Mouse (Mus musculus): ENCODE data around the gene Mgme1. TPM values are rescaled to one million over a fixed set of nuclear protein-coding genes. Genes with fewer than 3 reads are reported as not detected.

Mgme1 gene
- total RNA-seq (2015; ENCODE audit: low replicate concordance) (4.2 and 5.4 TPM in 2 replicates), total RNA-seq (2017; ENCODE audit: low replicate concordance) (1.4 and 3.2 TPM in 2 replicates)

- ATAC-seq (replicated peaks; ENCODE audit: low FRiP score, poor library complexity, severe bottlenecking): peak; percentile 90
Measured at GRCm38 (mm10) chr2:144270507-144271420, at the start of gene Mgme1, which contains the start of gene Snx5. Gene Mgme1 (plus strand): TSS chr2:144270663. Gene Snx5 (minus strand): TSS chr2:144270906.

GRCm38 (mm10) chr2:144224351-144224750 lies 46.1 kb upstream of the Mgme1 start:
- no peak for ATAC-seq (replicated peaks; ENCODE audit: low FRiP score, poor library complexity, severe bottlenecking)

GRCm38 (mm10) chr2:144226906-144227586 lies 43.4 kb upstream of the Mgme1 start:
- no peak for ATAC-seq (replicated peaks; ENCODE audit: low FRiP score, poor library complexity, severe bottlenecking)

DNA sequence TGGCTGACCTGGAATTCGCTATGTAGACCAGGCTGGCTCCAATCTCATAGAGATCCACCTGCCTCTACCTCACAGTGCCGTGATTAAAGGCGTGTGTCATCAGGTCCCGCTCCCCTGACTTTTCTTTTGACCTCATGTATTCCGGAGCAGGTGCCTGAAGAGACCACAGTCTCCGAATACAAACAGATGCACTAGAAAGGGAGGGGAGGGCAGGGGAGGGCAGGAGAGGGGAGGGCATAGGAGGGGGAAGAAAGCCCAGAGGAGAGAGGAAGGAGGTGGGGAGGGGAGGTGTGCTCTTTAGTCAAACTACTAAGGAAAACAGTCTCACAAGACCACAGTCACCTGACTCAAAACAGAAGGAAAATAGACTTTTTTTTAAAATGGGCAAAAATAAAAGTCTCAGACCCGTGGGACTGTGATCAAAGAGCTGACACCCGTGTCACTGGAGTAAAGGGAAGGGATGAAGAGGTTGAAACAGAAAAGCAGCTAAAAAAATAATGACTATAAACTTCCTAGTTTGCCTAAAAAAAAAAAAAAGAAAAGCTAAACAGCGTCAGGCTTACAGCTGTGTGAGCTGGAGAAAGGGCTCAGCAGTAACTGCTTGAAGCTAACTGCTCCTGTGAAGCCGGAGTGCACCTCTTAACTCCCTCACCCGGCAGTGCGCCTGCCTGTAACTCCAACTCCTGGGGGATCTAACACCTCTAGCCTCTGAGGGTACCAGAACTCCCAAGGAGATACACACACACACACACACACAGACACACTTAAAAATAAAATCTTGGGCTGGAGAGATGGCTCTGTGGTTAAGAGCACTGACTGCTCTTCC lies 41.7 kb upstream of the Mgme1 start:
- no peak for ATAC-seq (replicated peaks; ENCODE audit: low FRiP score, poor library complexity, severe bottlenecking)

GRCm38 (mm10) chr2:144229647-144230046 lies 40.8 kb upstream of the Mgme1 start:
- ATAC-seq (replicated peaks; ENCODE audit: low FRiP score, poor library complexity, severe bottlenecking): 0 out of 2 replicates have a peak, but pooled peaks have one; percentile 49

DNA sequence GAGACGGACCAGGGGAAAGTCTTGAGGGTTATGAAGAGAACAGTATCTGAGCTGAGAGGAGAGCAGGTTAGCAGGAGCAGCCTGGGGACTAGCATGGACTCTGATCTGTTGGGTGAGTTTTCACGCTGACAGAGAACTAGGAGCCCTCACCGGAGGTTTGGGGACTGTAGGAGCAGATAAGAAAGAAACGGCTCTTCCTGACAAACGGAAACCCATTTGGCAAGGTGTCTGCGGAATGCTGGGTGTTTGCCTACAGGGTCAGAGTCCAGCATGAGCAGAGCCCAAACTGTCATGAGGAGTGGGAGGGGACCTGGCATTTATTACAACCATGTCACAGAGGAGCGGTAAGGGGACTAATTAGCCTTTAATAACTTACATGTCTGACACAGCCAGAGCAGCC lies 40.0 kb upstream of the Mgme1 start:
- peak; percentile 46 for ATAC-seq (replicated peaks; ENCODE audit: low FRiP score, poor library complexity, severe bottlenecking)

DNA sequence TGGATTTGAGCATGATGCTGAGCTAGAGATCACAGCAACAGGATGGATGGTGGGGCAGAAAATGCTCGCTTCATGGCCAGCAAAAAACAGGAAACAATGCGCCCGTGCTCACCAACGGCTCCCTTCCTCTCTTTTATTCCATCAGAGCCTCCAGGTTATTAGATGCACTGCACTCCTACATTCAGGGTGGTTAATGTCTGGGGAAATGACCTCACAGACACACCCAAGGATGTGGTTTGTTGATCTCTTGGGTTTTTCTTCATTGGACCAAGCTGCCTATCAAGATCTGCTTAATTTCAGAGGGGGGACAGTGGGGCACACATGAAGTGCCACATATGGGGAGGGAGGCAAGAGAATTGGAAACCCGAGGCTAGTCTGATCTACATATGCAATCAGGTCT lies 39.3 kb upstream of the Mgme1 start:
- ATAC-seq (replicated peaks; ENCODE audit: low FRiP score, poor library complexity, severe bottlenecking): no peak

- no peak for ATAC-seq (replicated peaks; ENCODE audit: low FRiP score, poor library complexity, severe bottlenecking)
Measured at GRCm38 (mm10) chr2:144233534-144233933, 36.9 kb upstream of the Mgme1 start.

GRCm38 (mm10) chr2:144235776-144236175 lies 34.7 kb upstream of the Mgme1 start:
- ATAC-seq (replicated peaks; ENCODE audit: low FRiP score, poor library complexity, severe bottlenecking): no peak

- no peak for ATAC-seq (replicated peaks; ENCODE audit: low FRiP score, poor library complexity, severe bottlenecking)
Measured at GRCm38 (mm10) chr2:144236791-144237584, 33.5 kb upstream of the Mgme1 start.

DNA sequence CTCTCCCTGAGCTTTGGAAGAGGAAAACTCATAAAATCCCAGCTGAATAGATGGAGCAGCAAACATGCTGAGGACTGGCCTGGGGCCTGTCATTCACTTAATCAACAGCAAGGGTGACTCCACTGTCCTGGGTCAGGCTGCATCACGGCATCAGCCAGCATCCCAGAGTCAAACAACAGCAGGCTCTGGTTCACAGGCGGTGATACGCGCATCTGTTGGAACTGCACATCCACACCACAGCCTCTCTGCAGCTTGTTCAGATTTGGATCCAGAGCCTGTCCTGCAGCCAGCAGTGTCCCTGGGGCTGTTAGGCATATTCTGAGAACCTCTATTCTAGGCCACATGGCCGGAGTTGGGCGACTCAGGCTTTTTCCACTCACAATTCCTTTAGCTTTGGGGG lies 32.1 kb upstream of the Mgme1 start:
- ATAC-seq (replicated peaks; ENCODE audit: low FRiP score, poor library complexity, severe bottlenecking): no peak

DNA sequence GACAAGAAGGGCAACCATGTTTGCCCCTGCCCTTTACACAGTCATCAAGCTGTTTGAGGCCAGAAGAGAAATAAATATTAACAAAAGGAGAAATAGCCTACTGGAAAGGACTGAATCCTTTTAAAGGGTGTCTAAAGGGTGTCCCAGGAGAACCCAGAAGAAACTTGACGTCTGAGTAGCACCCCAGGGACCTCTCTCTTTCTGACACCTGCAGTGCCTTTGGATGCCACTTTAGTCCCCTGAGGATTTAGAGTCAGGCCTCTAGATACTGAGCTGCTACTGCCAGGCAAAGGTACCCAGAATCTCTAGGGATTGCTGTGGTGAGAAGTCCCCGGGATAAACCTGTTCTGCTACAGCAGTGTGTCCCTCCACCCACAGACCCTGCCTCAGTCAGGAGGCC lies 31.1 kb upstream of the Mgme1 start:
- no peak for ATAC-seq (replicated peaks; ENCODE audit: low FRiP score, poor library complexity, severe bottlenecking)

- no peak for ATAC-seq (replicated peaks; ENCODE audit: low FRiP score, poor library complexity, severe bottlenecking)
Measured at GRCm38 (mm10) chr2:144240095-144240899, 30.2 kb upstream of the Mgme1 start.

DNA sequence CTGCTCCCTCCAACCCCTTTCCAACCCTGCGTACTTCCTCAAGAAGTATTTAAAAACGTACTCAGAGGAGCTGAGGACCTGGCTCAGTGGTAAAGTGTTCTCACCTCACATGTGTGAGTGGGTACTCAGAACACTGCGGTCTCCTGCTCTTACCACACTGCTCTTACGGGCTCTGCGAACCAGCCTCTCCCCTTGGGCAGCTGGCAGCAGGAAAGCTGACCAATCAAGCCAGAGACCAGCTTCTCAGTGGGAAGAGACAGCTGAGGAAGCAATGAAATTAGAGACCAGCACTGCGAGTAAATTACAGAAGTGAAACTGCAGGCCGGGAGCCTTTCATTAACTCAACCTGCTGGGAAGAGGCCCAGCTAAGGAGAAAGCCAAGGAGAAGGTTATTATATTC lies 25.0 kb upstream of the Mgme1 start:
- no peak for ATAC-seq (replicated peaks; ENCODE audit: low FRiP score, poor library complexity, severe bottlenecking)

- ATAC-seq (replicated peaks; ENCODE audit: low FRiP score, poor library complexity, severe bottlenecking): no peak
Measured at GRCm38 (mm10) chr2:144246270-144246669, 24.2 kb upstream of the Mgme1 start.

- ATAC-seq (replicated peaks; ENCODE audit: low FRiP score, poor library complexity, severe bottlenecking): no peak
Measured at GRCm38 (mm10) chr2:144247337-144247978, 23.0 kb upstream of the Mgme1 start.

DNA sequence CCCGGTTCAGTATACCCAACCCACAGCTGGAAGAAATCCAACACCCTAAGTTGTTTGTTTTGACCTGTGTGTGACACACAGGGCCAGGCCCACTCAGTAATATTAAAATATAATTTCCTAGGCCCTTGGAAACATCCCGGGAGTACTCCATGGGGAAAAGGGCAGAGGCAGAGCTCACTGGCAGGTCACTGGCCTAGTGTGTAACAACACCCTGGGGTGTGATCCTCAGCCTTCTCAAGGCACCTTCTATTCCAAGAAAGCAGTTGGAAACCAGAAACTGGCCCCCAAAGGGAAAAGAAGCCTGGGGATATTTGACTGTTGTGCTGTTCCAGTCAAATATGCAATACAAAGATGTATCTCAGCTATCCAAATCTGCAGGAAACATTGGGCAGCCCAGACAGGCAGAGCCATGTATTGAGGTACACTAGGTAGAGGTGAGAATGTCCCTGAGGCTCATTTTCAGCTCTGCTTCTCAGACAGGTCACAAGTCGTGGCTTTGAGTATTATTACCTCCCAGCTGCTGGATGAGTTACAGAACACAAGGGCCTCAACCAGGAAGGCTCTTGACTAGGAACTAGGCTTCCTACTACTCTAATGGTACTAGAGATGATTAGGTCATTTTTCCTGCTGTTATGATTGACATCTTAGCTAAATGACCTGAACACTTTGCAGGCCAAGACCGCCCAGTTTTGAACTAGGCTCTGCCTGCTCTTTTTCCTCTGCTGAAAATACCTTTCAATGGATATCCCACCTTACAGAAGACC lies 21.7 kb upstream of the Mgme1 start:
- ATAC-seq (replicated peaks; ENCODE audit: low FRiP score, poor library complexity, severe bottlenecking): no peak
